Mouse (Mus musculus) layer of hippocampus, postnatal 36 days (tissue): ENCODE measurements around the gene Efhc1. TPM values are rescaled to one million over a fixed set of nuclear protein-coding genes. Genes with fewer than 3 reads are reported as not detected.

ENCODE experiments used
- DNase-seq, 2 experiments: peaks; one replicate each; pipeline ENCODE4 v3.0.0; 2022
- total RNA-seq, 2 experiments: library from RNA; stranded (reverse); gene quantifications; 2 replicates each; pipeline ENCODE4 v1.2.3; 2021

The Efhc1 gene
- total RNA-seq, 2 experiments from 2014 or later = 0.77 to 1.7 TPM

GRCm38 (mm10) chr1:21007941-21008701, 56.7 kb downstream of the Efhc1 start:
- no peak for DNase-seq

GRCm38 (mm10) chr1:21008891-21009290, 57.5 kb downstream of the Efhc1 start:
- no peak for DNase-seq

GRCm38 (mm10) chr1:21010282-21010800, 58.9 kb downstream of the Efhc1 start:
- DNase-seq = no peak

GRCm38 (mm10) chr1:21014463-21014862, 63.0 kb downstream of the Efhc1 start:
- DNase-seq = no peak

- no peak for DNase-seq
Observed at GRCm38 (mm10) chr1:21023101-21023500, 71.7 kb downstream of the Efhc1 start.

GRCm38 (mm10) chr1:21025203-21025602, 73.8 kb downstream of the Efhc1 start:
- DNase-seq = no peak

- no peak for DNase-seq
Observed at GRCm38 (mm10) chr1:21026534-21026933, 75.1 kb downstream of the Efhc1 start.

- no peak for DNase-seq
Observed at GRCm38 (mm10) chr1:21029000-21029399, 77.6 kb downstream of the Efhc1 start.

GRCm38 (mm10) chr1:21031650-21032049, 80.2 kb downstream of the Efhc1 start:
- DNase-seq = no peak

- DNase-seq = no peak
Observed at GRCm38 (mm10) chr1:21033065-21033791, 81.8 kb downstream of the Efhc1 start.

- no peak for DNase-seq
Observed at GRCm38 (mm10) chr1:21033792-21034119, 82.3 kb downstream of the Efhc1 start.

GRCm38 (mm10) chr1:21035878-21036277, 84.5 kb downstream of the Efhc1 start:
- no peak for DNase-seq

- no peak for DNase-seq
Observed at GRCm38 (mm10) chr1:21037881-21038601, 86.6 kb downstream of the Efhc1 start.

- no peak for DNase-seq
Observed at GRCm38 (mm10) chr1:21039564-21039963, 88.1 kb downstream of the Efhc1 start.

GRCm38 (mm10) chr1:21040173-21040572, 88.7 kb downstream of the Efhc1 start:
- no peak for DNase-seq

Other genes starting within 250 kb of the Efhc1 start
- gene Il17a, start 220.7 kb upstream of the Efhc1 start, total RNA-seq = not detected
- not detected for gene Il17f, start 161.0 kb upstream of the Efhc1 start, total RNA-seq
- gene Mcm3, start 131.3 kb upstream of the Efhc1 start, total RNA-seq = 1 to 10 TPM; 4.4 TPM
- gene Paqr8, start 61.0 kb upstream of the Efhc1 start, total RNA-seq = 100 to 1,000 TPM; 135 to 153 TPM
- gene Tram2, start 127.6 kb downstream of the Efhc1 start, total RNA-seq = 1 to 10 TPM in 1 of 2 experiments, under 1 TPM in 1; 0.94 to 1.2 TPM